Mouse (Mus musculus): Measurements from ENCODE around the gene Pacsin1.

Pacsin1 gene

DNA sequence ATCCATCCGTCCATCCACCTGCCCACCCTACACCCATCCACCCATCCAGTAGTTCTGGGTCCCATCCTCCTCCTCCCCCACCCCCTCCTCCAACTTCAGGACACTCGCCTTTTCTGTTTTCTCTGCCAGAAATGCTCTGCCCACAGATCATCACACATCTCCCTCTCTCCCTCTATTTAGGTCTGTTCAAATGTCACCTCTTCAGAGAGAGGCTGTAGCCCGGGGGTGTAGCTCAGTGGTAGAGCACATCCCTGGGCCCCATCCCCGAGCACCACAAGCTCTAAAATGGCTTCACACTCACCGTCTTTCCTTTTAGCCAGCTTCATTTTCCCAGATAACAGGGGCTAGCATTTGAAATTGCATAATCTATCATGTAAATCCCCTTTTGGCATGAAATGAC lies 22.4 kb downstream of the Pacsin1 start:
- DNase-seq (ENCODE audit: low spot score in 2 of 2): no peak

DNA sequence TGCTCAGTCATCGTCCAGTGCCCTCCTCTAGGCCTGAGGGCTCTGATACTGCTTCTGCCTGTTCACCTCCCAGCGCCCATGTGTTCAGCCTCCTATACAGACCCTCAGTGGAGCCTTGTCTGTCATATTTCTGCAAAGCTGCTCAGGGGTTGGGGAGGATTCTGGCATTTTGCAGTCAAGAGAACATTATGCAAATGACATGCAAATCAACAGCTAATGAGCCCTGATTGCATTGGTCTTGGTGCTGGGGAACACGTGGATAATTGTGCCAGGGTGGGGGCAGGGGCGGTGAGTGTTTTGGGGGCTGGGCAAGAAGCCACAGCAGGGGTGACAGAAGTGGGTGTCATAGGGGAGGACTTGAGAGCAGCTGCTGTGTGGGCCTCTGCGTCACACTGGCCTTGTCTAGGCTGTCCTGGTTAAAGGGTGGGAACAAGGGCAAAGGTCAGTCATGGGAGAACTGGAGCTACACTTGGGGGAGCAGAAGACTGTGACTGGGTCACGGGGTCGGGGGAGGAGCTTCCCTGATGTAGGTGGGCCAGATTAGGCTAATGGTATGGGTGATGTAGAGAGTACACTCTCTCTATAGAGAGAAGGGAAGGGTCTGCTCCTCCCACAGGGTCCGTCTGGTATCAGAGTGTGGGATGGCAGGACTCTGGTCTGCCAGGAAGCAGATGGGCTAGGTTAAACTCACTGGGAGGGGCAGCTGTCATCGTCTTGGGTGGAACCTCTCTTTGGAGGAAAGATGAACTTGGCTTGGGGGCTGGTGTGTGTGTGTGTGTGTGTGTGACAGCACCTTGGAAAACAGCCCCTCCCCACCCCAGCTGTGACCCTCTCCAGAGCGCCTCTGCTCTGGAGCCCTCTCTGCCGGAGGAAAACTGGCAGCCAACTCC lies 23.9 kb downstream of the Pacsin1 start:
- peak in 1 of 2 experiments; percentile 47 for DNase-seq (ENCODE audit: low spot score in 2 of 2)

DNA sequence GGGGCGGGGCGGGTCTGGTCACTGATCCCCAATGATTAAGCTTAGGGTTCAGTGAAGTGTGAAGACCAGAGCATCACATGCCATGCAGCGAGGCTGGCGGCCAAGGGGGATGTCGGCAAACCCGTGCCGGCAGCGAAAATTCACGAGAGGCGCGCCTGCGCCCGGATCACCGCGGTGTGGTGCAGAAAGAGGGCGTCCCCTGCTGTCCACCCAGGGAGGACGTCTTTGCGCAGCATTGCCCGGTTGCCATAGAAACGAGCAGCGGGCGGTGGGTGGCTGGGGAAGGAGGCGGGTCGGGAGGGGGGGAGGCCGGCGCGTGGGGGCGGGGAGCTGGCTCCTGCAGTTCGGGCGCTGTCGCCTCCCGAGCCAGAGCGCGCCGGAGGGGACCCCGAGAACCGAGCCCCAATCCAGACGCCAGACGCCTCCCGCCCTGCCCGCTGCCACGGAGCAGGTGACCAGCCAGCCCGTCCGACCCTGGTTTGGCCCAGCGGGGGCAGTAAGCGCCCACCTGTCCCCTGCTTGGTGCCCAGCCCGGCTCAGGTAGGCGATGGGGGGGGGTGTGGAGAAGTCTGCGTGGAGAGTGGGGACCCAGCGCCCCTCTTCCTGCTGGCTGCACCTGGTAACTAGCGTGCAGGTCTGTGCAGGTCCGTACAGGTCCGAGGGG lies 29.7 kb downstream of the Pacsin1 start:
- DNase-seq (ENCODE audit: low spot score in 2 of 2): peak; percentile 84

DNA sequence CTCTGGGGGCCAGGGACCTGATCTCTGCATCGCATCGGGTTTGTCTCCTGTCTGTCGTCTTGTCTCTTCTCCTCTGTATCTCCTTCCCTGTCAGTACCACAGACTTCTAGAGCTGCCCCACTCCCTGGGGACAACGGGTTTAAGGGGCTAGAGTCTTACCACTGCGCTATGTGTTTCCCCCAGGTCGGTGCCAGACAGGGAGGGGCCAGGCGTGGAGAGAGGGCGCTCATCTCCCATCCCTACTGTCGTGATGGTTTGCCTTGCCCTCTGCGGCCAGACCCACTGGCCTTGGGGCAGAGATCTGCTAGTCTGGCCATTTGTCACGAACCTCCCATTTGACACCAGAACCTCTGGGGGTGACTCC lies 30.2 kb downstream of the Pacsin1 start:
- DNase-seq (ENCODE audit: low spot score in 2 of 2): no peak

DNA sequence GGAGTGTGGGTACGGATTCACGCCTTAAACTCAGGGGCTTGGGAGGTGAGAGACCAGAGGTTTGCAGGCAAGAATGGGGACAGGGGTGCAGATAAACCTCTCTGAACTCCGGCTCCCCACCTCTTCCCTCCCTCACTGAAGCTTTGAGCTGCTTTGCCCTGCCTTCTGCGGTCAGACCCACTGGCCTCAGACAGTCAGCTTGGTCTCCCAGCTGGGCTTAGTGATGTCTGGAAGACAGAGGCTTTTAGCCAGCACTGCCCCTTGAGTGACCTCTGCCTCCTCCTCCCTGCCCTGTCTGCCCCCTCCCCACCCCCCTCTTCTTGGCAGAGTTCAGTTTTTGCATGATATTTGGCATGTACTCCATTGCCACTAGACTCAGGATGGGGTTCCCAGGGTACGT lies 31.1 kb downstream of the Pacsin1 start:
- DNase-seq (ENCODE audit: low spot score in 2 of 2): no peak

DNA sequence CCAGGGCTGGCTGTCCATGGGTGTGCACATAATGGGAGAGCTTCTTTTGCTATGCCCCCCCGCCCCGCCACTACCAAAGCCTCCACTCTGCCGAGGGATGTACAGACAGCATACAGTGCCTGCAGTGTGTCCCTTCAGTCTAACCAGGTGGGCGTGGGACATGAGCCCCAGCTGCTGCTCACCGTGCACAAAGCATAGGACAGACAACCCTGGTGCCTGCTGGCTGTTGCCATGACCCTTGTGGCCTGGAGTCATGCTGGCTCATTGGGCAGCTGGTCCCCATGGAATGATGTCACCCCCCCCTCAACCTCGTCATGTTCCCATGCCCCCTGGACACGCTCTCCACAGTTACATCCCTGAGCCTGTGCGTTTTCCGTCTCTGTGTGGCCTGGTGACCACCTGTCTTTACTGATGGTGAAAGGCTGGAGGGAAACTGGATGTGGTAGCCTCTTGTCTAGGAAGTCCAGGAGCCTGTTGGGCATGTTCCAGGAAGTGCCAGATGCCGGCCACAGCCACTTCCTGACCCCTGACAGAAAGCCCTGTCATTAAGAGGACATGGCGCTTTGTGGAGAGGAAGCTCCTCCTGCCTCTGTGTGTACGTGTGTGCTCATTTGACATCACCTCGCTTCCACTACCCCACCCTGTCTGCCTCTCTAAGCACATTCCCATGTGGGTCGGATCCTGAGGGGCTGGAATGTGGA lies 35.8 kb downstream of the Pacsin1 start:
- DNase-seq (ENCODE audit: low spot score in 2 of 2): no peak

DNA sequence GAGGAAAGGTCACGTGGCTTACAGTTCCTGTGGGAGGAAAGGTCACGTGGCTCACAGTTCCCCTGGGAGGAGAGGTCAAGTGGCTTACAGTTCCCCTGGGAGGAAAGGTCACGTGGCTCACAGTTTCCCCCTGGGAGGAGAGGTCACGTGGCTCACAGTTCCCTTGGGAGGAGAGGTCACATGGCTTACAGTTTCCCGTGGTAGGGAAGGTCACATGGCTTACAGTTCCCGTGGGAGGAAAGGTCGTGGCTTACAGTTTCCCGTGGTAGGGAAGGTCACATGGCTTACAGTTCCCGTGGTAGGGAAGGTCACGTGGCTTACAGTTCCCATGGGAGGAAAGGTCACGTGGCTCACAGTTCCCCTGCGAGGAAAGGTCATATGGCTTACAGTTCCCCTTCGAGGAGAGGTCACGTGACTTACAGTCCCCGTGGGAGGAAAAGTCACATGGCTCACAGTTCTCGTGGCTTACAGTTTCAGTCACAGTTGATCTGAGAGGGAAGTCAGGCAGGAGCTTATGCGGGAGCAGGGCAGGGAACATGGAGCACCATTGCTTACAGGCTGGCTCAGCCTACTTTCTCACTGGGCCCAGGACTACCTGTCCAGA lies 44.4 kb downstream of the Pacsin1 start:
- no peak for DNase-seq (ENCODE audit: low spot score in 2 of 2)

DNA sequence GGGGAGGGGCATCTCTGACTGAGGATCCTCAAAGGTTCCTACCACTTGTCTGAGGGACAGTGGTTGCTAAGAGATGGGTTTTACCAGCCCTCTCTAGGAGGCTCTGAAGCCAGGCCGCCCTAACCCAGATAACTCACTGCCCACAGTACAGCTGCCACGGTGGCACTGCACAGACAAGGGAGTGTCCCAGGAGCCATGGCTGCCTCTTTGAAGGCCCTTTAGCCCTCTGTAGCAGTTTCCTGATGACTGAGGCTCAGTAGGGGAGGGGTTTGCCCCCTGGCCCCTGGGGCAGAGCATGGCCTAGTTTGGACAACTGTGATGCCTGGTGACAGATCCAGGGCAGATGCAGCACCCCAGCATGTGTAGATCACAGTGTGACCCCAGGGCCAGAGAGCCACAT lies 45.5 kb downstream of the Pacsin1 start:
- no peak for DNase-seq (ENCODE audit: low spot score in 2 of 2)

DNA sequence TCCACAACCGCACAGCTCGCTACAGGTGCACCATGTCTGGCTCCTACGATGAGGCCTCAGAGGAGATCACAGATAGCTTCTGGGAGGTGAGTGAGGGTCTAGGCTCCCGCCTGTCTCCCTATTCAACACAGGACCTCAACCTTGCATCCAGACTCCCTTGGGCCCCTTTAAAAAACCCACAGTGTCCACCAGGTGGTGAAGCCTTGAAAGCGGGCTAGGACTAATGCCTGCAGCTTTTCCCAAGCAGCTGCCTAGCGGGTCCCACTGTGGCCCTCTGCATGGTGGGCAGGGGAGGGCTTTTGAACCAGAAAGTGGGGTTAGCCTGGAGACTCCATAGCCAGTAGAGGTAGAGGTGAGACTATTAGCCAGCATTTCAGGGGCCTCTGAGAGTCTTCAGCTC lies 46.5 kb downstream of the Pacsin1 start:
- DNase-seq (ENCODE audit: low spot score in 2 of 2): no peak

DNA sequence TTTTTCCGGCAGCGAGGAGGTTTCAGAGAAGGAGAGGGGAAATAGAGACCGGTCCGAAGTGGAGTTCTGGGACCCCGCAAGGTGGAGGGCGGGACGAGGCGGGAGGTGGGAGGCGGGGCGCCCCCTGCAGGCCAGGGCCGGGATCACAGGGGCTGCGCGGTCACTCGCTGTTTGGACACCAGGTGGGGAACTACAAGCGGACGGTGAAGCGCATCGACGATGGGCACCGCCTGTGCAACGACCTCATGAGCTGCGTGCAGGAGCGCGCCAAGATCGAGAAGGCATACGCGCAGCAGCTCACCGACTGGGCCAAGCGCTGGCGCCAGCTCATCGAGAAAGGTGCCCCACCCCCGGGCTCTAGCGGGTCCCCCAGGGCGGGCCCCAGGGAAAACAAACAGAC lies 47.2 kb downstream of the Pacsin1 start:
- DNase-seq (ENCODE audit: low spot score in 2 of 2): no peak

DNA sequence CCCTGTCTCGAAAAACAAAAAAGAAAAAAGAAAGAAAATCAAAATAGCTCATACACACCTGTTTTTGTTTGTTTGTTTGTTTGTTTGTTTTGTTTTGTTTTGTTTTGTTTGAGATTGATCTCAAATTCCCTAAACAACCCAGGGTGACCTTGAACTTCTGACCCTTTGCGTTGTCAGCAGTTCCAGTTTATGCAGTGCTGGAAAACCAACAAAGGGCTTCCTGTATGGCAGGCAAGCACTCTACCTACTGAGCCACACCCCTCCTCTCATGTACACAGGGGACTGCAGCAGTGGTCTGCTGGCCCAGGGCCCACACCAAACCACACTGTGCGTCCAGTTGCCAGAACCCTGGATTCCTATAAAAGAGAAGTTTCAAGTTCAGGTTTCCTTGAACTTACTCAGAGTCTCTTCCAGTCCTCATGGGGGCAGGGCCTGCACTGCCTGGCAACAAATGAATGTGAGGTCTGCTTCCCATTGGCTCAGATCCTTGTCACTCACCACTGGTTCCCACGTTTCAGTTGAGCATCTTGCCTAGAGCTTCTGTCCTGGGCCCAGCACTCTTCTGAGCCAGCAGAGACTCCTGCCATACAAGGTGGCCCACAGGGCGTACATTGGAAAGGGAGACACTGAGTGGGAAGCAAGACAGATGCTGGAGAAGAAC lies 48.8 kb downstream of the Pacsin1 start:
- no peak for DNase-seq (ENCODE audit: low spot score in 2 of 2)

DNA sequence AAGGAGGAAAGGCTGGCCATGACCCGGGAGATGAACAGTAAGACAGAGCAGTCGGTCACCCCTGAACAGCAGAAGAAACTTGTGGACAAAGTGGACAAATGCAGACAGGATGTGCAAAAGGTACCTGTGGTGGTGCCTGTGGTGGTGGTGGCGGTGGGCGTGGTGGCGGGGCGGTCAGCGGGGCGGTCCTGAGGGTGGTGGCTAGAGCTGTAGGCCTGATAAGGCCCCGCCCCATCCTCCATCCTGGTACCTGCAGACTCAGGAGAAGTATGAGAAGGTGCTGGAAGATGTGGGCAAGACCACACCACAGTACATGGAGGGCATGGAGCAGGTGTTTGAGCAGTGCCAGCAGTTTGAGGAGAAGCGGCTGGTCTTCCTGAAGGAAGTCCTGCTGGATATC lies 50.4 kb downstream of the Pacsin1 start:
- no peak for DNase-seq (ENCODE audit: low spot score in 2 of 2)

DNA sequence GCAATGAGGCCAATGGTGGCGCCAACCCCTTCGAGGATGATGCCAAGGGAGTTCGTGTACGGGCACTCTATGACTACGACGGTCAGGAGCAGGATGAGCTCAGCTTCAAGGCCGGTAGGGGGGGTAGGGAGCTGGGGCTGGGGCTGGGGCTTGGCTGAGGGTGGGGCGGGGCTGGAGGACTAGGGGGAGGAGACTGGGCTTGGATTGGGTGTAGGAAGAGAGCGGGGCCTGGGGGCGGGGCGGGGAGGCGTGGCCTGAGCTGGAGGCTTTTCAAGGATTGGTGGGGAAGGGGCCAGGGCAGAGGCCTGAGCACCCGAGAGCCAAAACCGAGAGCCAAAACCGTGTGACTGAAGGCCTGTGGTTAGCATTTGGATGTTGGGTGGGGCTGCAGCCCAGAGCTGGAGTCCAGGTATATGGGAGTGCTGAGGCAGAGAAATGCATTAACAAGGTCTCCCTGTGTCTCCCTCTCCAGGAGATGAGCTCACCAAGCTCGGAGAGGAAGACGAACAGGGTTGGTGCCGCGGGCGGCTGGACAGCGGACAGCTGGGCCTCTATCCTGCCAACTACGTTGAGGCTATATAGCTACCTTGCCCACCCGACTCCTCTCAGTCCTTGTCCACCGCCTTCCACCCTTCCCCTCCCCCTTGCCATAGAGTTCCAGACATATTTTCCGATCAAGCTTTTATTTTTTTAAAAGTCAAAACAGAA lies 52.8 kb downstream of the Pacsin1 start:
- peak in 1 of 2 experiments; percentile 58 for DNase-seq (ENCODE audit: low spot score in 2 of 2)

DNA sequence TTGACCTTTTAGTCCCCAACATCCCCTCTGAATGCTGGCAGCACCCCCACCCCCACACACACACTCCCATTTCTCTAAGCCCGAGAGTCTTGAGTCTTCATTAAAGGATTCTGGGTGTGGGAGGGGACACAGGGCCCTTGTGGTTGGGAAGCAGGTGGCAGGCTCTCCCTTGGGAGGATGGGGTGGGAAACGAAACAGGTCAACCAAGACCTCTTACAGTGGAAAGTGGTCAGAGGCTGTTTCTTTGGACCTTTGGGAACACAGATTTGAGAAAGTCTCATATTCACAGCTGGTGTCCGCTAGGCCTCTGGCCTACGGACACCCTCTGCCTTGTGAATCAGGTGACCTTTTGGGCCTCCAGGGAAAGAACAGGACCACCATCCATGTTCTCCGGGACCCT lies 54.3 kb downstream of the Pacsin1 start:
- DNase-seq (ENCODE audit: low spot score in 2 of 2): no peak

DNA sequence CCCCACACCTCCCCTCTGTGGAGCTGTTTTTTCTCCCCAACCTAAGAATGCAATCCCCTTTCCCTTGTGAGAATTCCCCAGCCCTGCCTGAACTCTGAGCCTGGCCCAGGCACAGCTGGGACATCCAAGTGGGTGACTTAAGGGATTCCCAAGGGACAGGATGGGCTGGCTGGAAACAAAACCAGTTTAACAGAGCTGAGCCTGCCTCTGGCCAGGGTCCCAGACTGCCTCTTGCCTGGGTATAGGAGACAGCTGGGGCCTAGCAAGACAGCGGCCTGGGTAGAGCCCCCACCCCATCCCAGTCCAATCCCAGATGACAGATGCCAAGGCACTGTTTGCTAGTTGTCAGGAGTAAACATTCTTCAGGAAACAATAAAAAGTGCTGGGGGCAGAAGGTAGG lies 57.5 kb downstream of the Pacsin1 start:
- no peak for DNase-seq (ENCODE audit: low spot score in 2 of 2)

DNA sequence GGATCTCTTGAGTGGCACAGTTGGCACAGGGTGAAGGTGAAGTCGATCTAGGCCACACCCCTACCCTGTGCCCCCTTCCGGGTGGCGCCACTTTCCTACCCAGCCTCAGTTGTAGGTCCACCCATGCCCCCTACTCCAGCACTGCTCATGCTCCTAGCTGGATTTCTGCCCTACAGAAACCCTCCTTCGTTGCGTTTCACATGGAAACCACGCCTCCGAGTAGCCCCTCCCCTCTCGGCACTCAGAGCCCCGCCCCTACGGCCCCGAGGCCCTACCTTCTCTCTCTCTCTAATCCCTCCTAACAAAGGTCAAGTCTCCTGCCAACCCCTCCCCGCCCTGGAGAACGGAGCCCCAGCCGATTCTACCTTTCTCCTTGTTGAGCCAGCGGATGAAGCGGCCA lies 61.5 kb downstream of the Pacsin1 start:
- no peak for DNase-seq (ENCODE audit: low spot score in 2 of 2)

DNA sequence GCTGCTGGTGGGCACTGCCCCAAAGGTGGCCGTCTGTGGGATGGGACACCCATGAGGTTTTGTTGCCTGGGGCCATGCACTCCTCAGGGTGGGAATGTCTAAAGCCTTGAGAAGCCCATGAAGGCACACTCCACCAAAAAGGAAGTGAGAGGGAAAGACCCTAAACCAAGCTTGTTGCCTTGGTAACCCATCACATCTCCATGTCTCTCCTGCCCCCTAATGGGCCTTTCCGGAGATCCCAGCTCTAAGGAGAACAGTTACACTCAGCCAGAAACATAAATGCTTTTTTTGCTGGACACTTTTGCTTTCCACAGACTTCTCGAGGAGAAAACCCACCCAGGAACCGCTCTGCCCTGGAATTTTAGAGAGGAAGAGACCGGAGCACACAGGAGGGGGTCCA lies 62.9 kb downstream of the Pacsin1 start:
- DNase-seq (ENCODE audit: low spot score in 2 of 2): peak in 1 of 2 experiments; percentile 63

DNA sequence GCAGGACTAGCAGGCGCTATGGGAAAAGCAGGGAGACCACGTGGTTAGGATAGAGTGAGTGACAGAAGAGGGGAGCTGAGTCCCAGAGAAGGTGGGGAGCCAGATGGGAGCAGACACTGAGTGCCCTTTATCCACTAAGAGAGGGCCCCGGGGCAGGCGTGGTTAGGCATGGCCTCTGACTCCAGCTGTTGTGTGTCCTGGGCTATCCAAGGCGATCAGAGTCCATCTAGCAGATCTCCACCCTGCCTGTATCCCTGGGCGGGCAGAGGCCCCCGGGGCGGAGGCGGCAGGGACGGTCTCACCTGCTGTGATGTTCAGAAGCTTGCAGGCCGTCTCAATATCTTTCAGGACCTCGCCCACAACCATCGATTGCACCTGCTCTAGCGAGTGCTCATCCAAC lies 64.4 kb downstream of the Pacsin1 start:
- no peak for DNase-seq (ENCODE audit: low spot score in 2 of 2)

DNA sequence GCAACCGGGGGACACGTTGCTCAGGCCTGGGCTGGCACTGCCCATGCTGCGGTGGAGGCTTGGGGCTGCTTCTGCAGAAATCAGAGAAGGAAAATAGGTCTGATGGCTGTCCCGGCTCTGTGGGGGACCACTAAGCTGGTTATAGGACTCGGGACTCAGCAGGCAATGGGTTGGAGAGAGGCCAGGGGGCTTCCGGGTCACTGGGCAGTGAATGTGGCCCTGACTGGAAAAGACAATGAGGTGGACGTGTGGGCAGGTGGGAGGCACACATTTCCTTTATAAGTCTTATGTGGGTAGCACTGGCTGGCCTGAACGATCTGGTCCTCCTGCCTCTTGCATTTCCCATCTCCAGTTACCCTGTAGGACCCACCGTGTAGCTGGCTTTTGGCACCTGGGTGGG lies 65.0 kb downstream of the Pacsin1 start:
- no peak for DNase-seq (ENCODE audit: low spot score in 2 of 2)

DNA sequence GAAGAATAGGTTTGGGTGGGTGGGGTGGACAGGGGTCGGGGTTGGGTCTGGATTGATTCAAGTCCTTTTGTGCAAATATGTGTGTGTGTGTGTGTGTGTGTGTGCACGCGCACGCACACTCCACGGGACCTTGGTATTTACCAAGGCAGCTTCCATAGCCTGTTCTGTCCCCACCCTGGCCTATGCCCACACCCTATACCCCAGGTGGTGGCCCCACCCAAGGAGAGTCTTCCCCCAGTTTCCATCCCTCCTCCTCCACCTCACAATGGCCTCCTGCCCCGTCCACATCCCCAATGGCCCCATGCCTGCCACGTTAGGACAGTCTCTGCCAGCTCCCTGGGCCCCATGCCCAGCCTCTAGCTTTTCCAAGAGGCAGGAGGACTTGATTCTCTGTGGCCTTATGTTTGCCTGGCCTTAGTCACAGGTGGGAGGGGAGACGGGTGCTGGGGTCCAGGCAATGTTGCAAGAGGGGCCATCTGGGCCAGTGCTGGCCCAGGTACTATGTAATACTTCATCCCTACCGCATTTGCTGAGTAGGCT lies 65.9 kb downstream of the Pacsin1 start:
- no peak for DNase-seq (ENCODE audit: low spot score in 2 of 2)

DNA sequence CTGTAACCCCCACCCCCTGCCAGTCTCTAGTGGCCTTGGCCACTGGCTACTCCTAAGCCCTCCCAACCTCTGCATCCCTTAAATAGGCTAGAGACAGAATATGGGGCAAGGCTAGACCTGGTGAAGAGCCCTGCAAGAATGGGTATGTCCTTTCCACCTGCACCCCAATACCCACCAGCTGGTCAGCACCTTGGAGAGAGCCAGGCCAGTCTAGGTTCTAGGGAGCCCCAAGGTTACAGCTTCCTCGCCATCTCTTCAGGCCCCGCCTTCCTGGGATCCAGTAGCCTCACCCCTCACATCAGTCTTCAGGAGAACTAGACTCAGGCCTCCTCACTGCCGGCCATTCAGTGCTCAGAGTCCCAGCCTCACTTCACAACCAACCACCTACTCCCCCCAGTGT lies 69.0 kb downstream of the Pacsin1 start:
- DNase-seq (ENCODE audit: low spot score in 2 of 2): no peak

Measured in frontal cortex, postnatal 10 days (tissue).